Mouse (Mus musculus) E14TG2a.4 (cell line): ENCODE measurements around the gene Prrt1.

Experiments used
- CTCF ChIP-seq: conservative IDR thresholded peaks from 2 replicates; pipeline ENCODE4 v1.5.1; 2014; ENCODE audit warnings: low read length
- NANOG ChIP-seq: IDR thresholded peaks from 2 replicates; pipeline ENCODE4 v1.6.1; 2014; ENCODE audit warnings: borderline replicate concordance, low read length, mixed read lengths

DNA sequence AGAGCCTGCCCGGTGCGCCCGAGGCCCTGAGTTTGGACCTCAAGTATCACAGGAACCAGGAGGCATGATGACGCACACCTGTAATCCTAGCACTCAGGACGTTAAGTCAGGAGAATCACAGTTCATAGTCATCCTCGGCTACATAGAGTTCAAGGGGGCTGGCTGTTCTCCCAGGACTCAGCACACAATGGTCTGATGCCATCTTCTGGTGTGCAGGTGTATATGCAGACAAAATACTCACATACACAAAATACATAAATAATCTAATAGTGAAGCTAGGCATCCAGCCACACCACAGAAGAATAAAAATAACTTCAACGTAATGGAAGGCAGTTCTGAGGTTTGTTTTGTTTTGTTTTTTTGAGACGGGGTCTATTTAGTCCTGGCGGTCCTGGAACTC is 6.2 kb upstream of the Prrt1 start:
- TF ChIP-seq CTCF (peak; percentile 15; the same call in 1 of the 2 replicates), NANOG (no peak)
